Mouse (Mus musculus): ENCODE results near the gene Defb29. TPM values are rescaled to one million over a fixed set of nuclear protein-coding genes. Genes with fewer than 3 reads are reported as not detected.

Gene Defb29
- polyA plus RNA-seq, 1 experiment from 2014 or later, result not detected

DNA sequence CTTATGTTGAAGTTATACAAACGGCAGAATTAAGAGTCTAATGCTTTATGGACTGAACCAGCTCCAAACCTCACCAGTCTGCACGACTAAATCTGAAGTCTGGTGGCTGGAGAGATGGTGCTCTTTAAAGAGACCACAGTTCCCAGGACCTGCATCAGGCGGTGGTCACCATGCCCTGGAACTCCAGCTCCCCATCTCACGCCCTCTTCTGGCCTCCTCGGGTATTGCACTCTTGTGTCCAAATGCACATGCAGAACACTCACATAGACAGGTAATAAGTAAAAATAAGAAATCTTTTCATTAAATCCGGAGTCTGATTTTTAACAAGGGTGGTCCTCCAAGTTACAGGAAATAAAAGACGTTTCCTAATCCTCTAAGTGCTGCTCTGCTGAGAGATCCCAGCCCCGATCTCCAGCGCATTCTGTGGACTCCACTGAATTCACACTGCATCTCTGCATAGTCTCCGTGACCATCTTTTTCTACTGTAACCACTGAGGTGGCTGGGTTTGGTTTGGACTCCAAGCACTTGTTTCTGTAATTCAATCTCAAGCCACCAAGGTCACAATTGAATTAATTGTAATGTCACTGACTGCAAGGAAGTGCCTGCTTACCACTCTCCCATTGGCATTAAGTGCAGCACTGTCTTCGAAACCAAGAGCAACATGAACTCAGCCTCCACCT is 32.4 kb upstream of the Defb29 start, which contains the start of gene Defb21:
Gene Defb21, plus strand, starts transcription at position 631 of the 681 bp plus-strand sequence.
- WGBS, result 64% methylated on average over 11 of the region's 11 CpGs
- ATAC-seq (ENCODE audit: insufficient number of reproducible peaks, insufficient read depth, low FRiP score, low read depth), result no peak

DNA sequence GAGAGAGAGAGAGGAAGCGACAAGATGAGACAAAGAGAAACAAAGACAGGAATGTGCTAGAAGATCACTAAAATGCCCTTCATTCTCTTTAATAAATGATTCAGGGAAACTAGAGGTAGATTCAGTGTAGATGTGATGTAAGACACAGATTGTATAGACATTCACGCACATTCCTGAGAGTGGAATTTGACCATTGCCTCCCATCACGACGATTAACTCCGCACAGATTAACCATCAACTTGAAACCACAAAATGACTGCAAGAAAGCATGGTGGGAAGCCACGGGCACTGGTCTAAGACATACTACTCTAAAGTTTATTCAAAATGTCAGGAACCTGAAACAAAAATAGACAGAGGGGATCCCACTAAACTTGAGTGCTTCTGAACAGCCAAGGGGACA is 30.4 kb upstream of the Defb29 start:
- ATAC-seq (ENCODE audit: insufficient number of reproducible peaks, insufficient read depth, low FRiP score, low read depth), result no peak
- Histone ChIP-seq H3K27ac (replicated peaks in 1 of 2; ENCODE audit: control insufficient read depth in 1 of 2, insufficient read depth in 1 of 2, low read depth in 2 of 2, low read length in 2 of 2) (no peak overlapping the region), H3K4me3 (ENCODE audit: control insufficient read depth in 1 of 2, insufficient read depth in 1 of 2, low read depth in 1 of 2, low read length in 2 of 2) (no peak overlapping the region), H3K9me3 (ENCODE audit: control insufficient read depth, low read length) (no peaks in the 10 kb centered on the region), H3K4me1 (ENCODE audit: control insufficient read depth in 2 of 2, insufficient read depth in 2 of 2, low read length in 2 of 2) (no peaks in the 10 kb centered on the region), H3K4me2 (ENCODE audit: low read length) (no peak overlapping the region), H3K36me3 (ENCODE audit: control insufficient read depth, insufficient read depth, low read length) (no peaks in the 10 kb centered on the region), H3K9ac (ENCODE audit: low read length) (no peak overlapping the region), H3K27me3 (ENCODE audit: control insufficient read depth, insufficient read depth, low read length) (no peaks in the 10 kb centered on the region)
- 84% methylated on average over 6 of the region's 6 CpGs for WGBS

More for the DNA sequence above, 32.4 kb upstream of the Defb29 start, which contains the start of gene Defb21:
- no peaks in the 10 kb centered on the region for H3K4me1 ChIP-seq (ENCODE audit: control insufficient read depth in 2 of 2, insufficient read depth in 2 of 2, low read length in 2 of 2)
- H3K9ac ChIP-seq (ENCODE audit: low read length), result no peak within 1 kb of the TSS
- H3K9me3 ChIP-seq (ENCODE audit: control insufficient read depth, low read length), result no peaks in the 10 kb centered on the region
- no peak within 1 kb of the TSS for H3K4me3 ChIP-seq (ENCODE audit: control insufficient read depth in 1 of 2, insufficient read depth in 1 of 2, low read depth in 1 of 2, low read length in 2 of 2)
- H3K4me2 ChIP-seq (ENCODE audit: low read length), result no peak within 1 kb of the TSS
- H3K36me3 ChIP-seq (ENCODE audit: control insufficient read depth, insufficient read depth, low read length), result no peaks in the 10 kb centered on the region
- H3K27ac ChIP-seq (replicated peaks in 1 of 2; ENCODE audit: control insufficient read depth in 1 of 2, insufficient read depth in 1 of 2, low read depth in 2 of 2, low read length in 2 of 2), result no peak within 1 kb of the TSS
- H3K27me3 ChIP-seq (ENCODE audit: control insufficient read depth, insufficient read depth, low read length), result no peaks in the 10 kb centered on the region

DNA sequence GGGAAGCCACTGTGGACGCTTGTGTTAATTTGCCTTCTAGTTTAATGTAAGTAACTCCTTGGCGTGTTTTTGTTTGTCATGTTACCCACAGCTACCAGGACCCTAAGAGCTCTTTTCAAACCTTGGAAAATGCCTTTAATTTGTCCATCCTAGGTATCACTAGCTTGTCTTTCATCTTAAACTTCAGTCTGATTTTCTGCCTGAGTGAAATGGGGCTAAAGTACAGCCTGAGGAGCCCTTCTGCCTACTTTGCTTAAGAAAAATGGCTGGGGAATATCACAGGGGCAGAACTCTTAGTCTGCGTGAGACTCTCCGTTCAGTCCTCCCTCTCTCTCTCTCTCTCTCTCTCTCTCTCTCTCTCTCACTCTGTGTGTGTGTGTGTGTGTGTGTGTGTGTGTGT is 30.0 kb upstream of the Defb29 start:
- no peak overlapping the region for H3K27ac ChIP-seq (replicated peaks in 1 of 2; ENCODE audit: control insufficient read depth in 1 of 2, insufficient read depth in 1 of 2, low read depth in 2 of 2, low read length in 2 of 2)
- no peaks in the 10 kb centered on the region for H3K27me3 ChIP-seq (ENCODE audit: control insufficient read depth, insufficient read depth, low read length)
- H3K9ac ChIP-seq (ENCODE audit: low read length), result no peak overlapping the region
- H3K4me2 ChIP-seq (ENCODE audit: low read length), result no peak overlapping the region
- no peak overlapping the region for H3K4me3 ChIP-seq (ENCODE audit: control insufficient read depth in 1 of 2, insufficient read depth in 1 of 2, low read depth in 1 of 2, low read length in 2 of 2)
- H3K36me3 ChIP-seq (ENCODE audit: control insufficient read depth, insufficient read depth, low read length), result no peaks in the 10 kb centered on the region
- 74% methylated on average over 4 of the region's 4 CpGs for WGBS
- no peak for ATAC-seq (ENCODE audit: insufficient number of reproducible peaks, insufficient read depth, low FRiP score, low read depth)
- H3K9me3 ChIP-seq (ENCODE audit: control insufficient read depth, low read length), result no peaks in the 10 kb centered on the region
- H3K4me1 ChIP-seq (ENCODE audit: control insufficient read depth in 2 of 2, insufficient read depth in 2 of 2, low read length in 2 of 2), result no peaks in the 10 kb centered on the region

DNA sequence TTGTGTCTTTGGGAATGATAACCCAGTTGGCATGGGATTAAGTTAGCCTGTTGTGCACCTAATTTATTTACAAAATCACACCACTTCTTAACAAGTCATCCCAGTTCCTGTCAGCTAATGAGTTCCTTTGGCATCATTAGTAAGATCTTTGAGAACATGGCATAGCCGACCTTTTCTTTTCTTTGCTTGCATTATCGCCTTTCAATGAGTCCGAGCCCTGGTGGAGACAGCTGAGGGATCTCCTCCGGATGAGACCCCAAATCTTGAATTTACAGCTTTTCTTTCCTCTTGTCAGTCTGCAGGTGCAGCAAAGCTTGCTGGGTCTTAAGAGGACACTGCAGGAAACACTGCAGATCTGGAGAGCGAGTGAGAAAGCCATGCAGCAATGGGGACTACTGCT is 29.1 kb upstream of the Defb29 start, which contains the start of gene Gm17416:
Gene Gm17416, plus strand, starts transcription at position 301 of the 400 bp plus-strand sequence.
- no peaks in the 10 kb centered on the region for H3K36me3 ChIP-seq (ENCODE audit: control insufficient read depth, insufficient read depth, low read length)
- H3K4me1 ChIP-seq (ENCODE audit: control insufficient read depth in 2 of 2, insufficient read depth in 2 of 2, low read length in 2 of 2), result no peaks in the 10 kb centered on the region
- H3K4me3 ChIP-seq (ENCODE audit: control insufficient read depth in 1 of 2, insufficient read depth in 1 of 2, low read depth in 1 of 2, low read length in 2 of 2), result no peak within 1 kb of the TSS
- H3K27ac ChIP-seq (replicated peaks in 1 of 2; ENCODE audit: control insufficient read depth in 1 of 2, insufficient read depth in 1 of 2, low read depth in 2 of 2, low read length in 2 of 2), result no peak within 1 kb of the TSS
- WGBS, result 83% methylated on average over 5 of the region's 5 CpGs
- no peak within 1 kb of the TSS for H3K4me2 ChIP-seq (ENCODE audit: low read length)
- no peak within 1 kb of the TSS for H3K9ac ChIP-seq (ENCODE audit: low read length)
- ATAC-seq (ENCODE audit: insufficient number of reproducible peaks, insufficient read depth, low FRiP score, low read depth), result no peak
- no peaks in the 10 kb centered on the region for H3K9me3 ChIP-seq (ENCODE audit: control insufficient read depth, low read length)
- no peaks in the 10 kb centered on the region for H3K27me3 ChIP-seq (ENCODE audit: control insufficient read depth, insufficient read depth, low read length)

DNA sequence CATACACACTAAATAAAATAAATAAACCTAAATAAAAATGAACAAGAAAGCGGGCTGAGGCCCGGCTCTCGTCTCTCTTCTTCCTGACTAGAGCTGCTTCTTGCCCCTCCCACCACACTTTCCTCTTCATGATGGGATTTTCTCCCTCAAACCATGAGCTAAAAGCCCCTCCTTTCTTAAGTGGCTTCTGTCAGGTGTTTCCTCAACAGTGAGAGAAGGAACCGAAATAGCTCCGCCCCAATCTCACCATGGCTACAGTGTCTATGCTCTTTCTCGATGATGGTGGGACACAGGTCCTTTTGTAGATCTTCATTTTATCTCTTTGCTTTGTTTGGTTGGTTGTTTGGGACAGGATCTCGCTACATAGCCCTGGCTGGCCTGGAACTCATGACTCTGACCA is 16.8 kb upstream of the Defb29 start:
- no peaks in the 10 kb centered on the region for H3K27me3 ChIP-seq (ENCODE audit: control insufficient read depth, insufficient read depth, low read length)
- no peak for ATAC-seq (ENCODE audit: insufficient number of reproducible peaks, insufficient read depth, low FRiP score, low read depth)
- H3K4me2 ChIP-seq (ENCODE audit: low read length), result no peak overlapping the region
- WGBS, result 82% methylated on average over 7 of the region's 7 CpGs
- no peak overlapping the region for H3K27ac ChIP-seq (replicated peaks in 1 of 2; ENCODE audit: control insufficient read depth in 1 of 2, insufficient read depth in 1 of 2, low read depth in 2 of 2, low read length in 2 of 2)
- H3K4me1 ChIP-seq (ENCODE audit: control insufficient read depth in 2 of 2, insufficient read depth in 2 of 2, low read length in 2 of 2), result 0 out of 4 replicates have a peak, but pooled peaks cover 0 to 4% of the 10 kb centered on the region in 2 experiments
- no peak overlapping the region for H3K9ac ChIP-seq (ENCODE audit: low read length)
- no peak overlapping the region for H3K4me3 ChIP-seq (ENCODE audit: control insufficient read depth in 1 of 2, insufficient read depth in 1 of 2, low read depth in 1 of 2, low read length in 2 of 2)
- no peaks in the 10 kb centered on the region for H3K9me3 ChIP-seq (ENCODE audit: control insufficient read depth, low read length)
- H3K36me3 ChIP-seq (ENCODE audit: control insufficient read depth, insufficient read depth, low read length), result no peaks in the 10 kb centered on the region

DNA sequence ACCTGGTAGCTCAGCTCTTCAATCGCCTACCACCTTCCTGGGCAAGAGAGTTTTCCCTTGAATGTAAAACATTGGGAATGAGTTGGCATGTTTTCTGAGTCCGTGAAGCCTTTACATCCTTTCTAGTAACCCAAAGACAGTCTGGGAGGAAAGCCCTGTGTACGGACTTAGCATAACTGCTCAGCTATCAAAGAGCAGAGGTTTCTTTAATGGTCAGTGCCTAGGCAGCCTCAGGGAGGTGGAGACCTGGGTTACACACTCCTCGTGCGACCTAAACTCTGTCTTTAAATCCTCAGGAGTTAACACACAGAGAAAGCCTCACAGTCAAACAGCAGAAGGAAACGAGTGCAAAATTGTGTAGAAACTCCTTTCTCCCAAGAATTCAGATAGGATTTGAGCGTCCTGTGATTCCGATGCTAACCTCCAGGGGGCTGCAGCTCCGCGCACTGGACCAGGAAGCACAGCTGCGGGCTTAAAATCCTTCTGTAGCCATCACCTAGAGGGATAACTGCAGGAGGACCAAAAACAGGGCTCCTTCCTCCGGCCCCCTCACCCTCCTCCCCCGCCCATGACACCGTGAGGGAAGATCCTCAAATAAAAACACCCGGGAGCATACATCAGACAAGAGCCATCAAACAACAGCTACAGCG is 14.0 kb upstream of the Defb29 start:
- 13% methylated on average over 16 of the region's 16 CpGs for WGBS
- Histone ChIP-seq H3K27me3 (ENCODE audit: control insufficient read depth, insufficient read depth, low read length) (no peaks in the 10 kb centered on the region), H3K9me3 (ENCODE audit: control insufficient read depth, low read length) (no peaks in the 10 kb centered on the region), H3K36me3 (ENCODE audit: control insufficient read depth, insufficient read depth, low read length) (no peaks in the 10 kb centered on the region), H3K4me3 (ENCODE audit: control insufficient read depth in 1 of 2, insufficient read depth in 1 of 2, low read depth in 1 of 2, low read length in 2 of 2) (no peak overlapping the region), H3K9ac (ENCODE audit: low read length) (no peak overlapping the region), H3K4me1 (ENCODE audit: control insufficient read depth in 2 of 2, insufficient read depth in 2 of 2, low read length in 2 of 2) (0 out of 4 replicates have a peak, but pooled peaks cover 0 to 4% of the 10 kb centered on the region in 2 experiments), H3K4me2 (ENCODE audit: low read length) (peak overlapping the region; percentile 28), H3K27ac (replicated peaks in 1 of 2; ENCODE audit: control insufficient read depth in 1 of 2, insufficient read depth in 1 of 2, low read depth in 2 of 2, low read length in 2 of 2) (no peak overlapping the region)
- no peak for ATAC-seq (ENCODE audit: insufficient number of reproducible peaks, insufficient read depth, low FRiP score, low read depth)

DNA sequence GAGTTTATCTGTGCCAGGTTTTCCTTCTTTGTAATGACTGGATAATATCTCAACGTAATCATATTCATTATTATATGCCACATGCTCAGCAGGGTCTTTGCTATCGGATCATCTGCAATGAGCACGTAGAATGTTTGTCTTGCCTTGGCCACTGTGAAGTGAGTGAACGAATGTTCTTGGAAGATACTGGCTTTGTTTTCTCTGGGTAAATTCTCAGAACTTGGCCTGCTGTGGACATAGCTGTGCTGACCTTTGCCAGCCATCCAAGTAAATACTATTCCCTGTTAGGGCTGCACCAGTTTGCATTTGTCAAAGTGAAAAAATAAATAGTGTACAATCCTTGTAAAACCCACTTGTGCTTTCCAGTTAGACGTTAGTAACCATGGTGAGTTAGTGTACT is 8.2 kb upstream of the Defb29 start:
- Histone ChIP-seq H3K27ac (replicated peaks in 1 of 2; ENCODE audit: control insufficient read depth in 1 of 2, insufficient read depth in 1 of 2, low read depth in 2 of 2, low read length in 2 of 2) (no peak overlapping the region), H3K36me3 (ENCODE audit: control insufficient read depth, insufficient read depth, low read length) (no peaks in the 10 kb centered on the region), H3K4me3 (ENCODE audit: control insufficient read depth in 1 of 2, insufficient read depth in 1 of 2, low read depth in 1 of 2, low read length in 2 of 2) (no peak overlapping the region), H3K9ac (ENCODE audit: low read length) (no peak overlapping the region), H3K4me1 (ENCODE audit: control insufficient read depth in 2 of 2, insufficient read depth in 2 of 2, low read length in 2 of 2) (no peaks in the 10 kb centered on the region), H3K9me3 (ENCODE audit: control insufficient read depth, low read length) (no peaks in the 10 kb centered on the region), H3K27me3 (ENCODE audit: control insufficient read depth, insufficient read depth, low read length) (no peaks in the 10 kb centered on the region), H3K4me2 (ENCODE audit: low read length) (no peak overlapping the region)
- no peak for ATAC-seq (ENCODE audit: insufficient number of reproducible peaks, insufficient read depth, low FRiP score, low read depth)
- WGBS, result 78% methylated on average over 5 of the region's 5 CpGs

Measured in heart, embryonic 14.5 days (tissue).